Mouse (Mus musculus): Measurements from ENCODE around the gene Ttc7b. TPM values are rescaled to one million over a fixed set of nuclear protein-coding genes. Genes with fewer than 3 reads are reported as not detected.
A peak's percentile ranks its signal among the peaks of the same experiment; 100 is the strongest.

Gene Ttc7b
- polyA plus RNA-seq, 1 experiment = not detected

- no peak overlapping the region for H3K27ac ChIP-seq (ENCODE audit: insufficient read depth, low read depth, low read length)
- TF ChIP-seq CTCF (IDR thresholded peaks at IDR 0.05; ENCODE audit: insufficient read depth, low read depth, low read length) (no peak), POLR2A (IDR thresholded peaks at IDR 0.05; ENCODE audit: insufficient read depth, low read depth, low read length) (no peak)
- no peak overlapping the region for H3K4me3 ChIP-seq (ENCODE audit: insufficient read depth, low read depth, low read length)
- no peaks in the 10 kb centered on the region for H3K4me1 ChIP-seq (ENCODE audit: control insufficient read depth, insufficient read depth, low read length)
- 88% methylated on average over 3 of the region's 4 CpGs for WGBS
Observed at GRCm38 (mm10) chr12:100465101-100465715, 55.4 kb downstream of the Ttc7b start.

GRCm38 (mm10) chr12:100457701-100458100 is 62.9 kb downstream of the Ttc7b start:
- TF ChIP-seq CTCF (IDR thresholded peaks at IDR 0.05; ENCODE audit: insufficient read depth, low read depth, low read length) (no peak), POLR2A (IDR thresholded peaks at IDR 0.05; ENCODE audit: insufficient read depth, low read depth, low read length) (no peak)
- 95% methylated on average over 7 of the region's 7 CpGs for WGBS
- H3K27ac ChIP-seq (ENCODE audit: insufficient read depth, low read depth, low read length) = no peak overlapping the region
- H3K4me3 ChIP-seq (ENCODE audit: insufficient read depth, low read depth, low read length) = no peak overlapping the region
- H3K4me1 ChIP-seq (ENCODE audit: control insufficient read depth, insufficient read depth, low read length) = 0 out of 2 replicates have a peak, but pooled peaks cover 4% of the 10 kb centered on the region

- H3K4me1 ChIP-seq (ENCODE audit: control insufficient read depth, insufficient read depth, low read length) = 0 out of 2 replicates have a peak, but pooled peaks cover 4% of the 10 kb centered on the region
- WGBS = 62% methylated on average over 10 of the region's 10 CpGs
- no peak for TF ChIP-seq CTCF (IDR thresholded peaks at IDR 0.05; ENCODE audit: insufficient read depth, low read depth, low read length)
- no peak for TF ChIP-seq POLR2A (IDR thresholded peaks at IDR 0.05; ENCODE audit: insufficient read depth, low read depth, low read length)
- H3K4me3 ChIP-seq (ENCODE audit: insufficient read depth, low read depth, low read length) = no peak overlapping the region
- no peak overlapping the region for H3K27ac ChIP-seq (ENCODE audit: insufficient read depth, low read depth, low read length)
Observed at GRCm38 (mm10) chr12:100456257-100456975, 64.2 kb downstream of the Ttc7b start.

GRCm38 (mm10) chr12:100455453-100455852 is 65.2 kb downstream of the Ttc7b start:
- 53% methylated on average over 2 of the region's 2 CpGs for WGBS
- H3K27ac ChIP-seq (ENCODE audit: insufficient read depth, low read depth, low read length) = no peak overlapping the region

GRCm38 (mm10) chr12:100447701-100448277 is 72.8 kb downstream of the Ttc7b start:
- peaks cover 7% of the 10 kb centered on the region for H3K4me1 ChIP-seq (ENCODE audit: control insufficient read depth, insufficient read depth, low read length)
- 53% methylated on average over 12 of the region's 12 CpGs for WGBS
- TF ChIP-seq CTCF (IDR thresholded peaks at IDR 0.05; ENCODE audit: insufficient read depth, low read depth, low read length) (no peak), POLR2A (IDR thresholded peaks at IDR 0.05; ENCODE audit: insufficient read depth, low read depth, low read length) (no peak)
- H3K27ac ChIP-seq (ENCODE audit: insufficient read depth, low read depth, low read length) = peak overlapping the region; percentile 54; the same call in 1 of the 2 replicates
- no peak overlapping the region for H3K4me3 ChIP-seq (ENCODE audit: insufficient read depth, low read depth, low read length)

More at GRCm38 (mm10) chr12:100455453-100455852, 65.2 kb downstream of the Ttc7b start:
- TF ChIP-seq CTCF (IDR thresholded peaks at IDR 0.05; ENCODE audit: insufficient read depth, low read depth, low read length) (no peak), POLR2A (IDR thresholded peaks at IDR 0.05; ENCODE audit: insufficient read depth, low read depth, low read length) (no peak)
- Histone ChIP-seq H3K4me3 (ENCODE audit: insufficient read depth, low read depth, low read length) (no peak overlapping the region), H3K4me1 (ENCODE audit: control insufficient read depth, insufficient read depth, low read length) (0 out of 2 replicates have a peak, but pooled peaks cover 4% of the 10 kb centered on the region)

- WGBS = 53% methylated on average over 6 of the region's 6 CpGs
- TF ChIP-seq POLR2A (IDR thresholded peaks at IDR 0.05; ENCODE audit: insufficient read depth, low read depth, low read length) (no peak), CTCF (IDR thresholded peaks at IDR 0.05; ENCODE audit: insufficient read depth, low read depth, low read length) (no peak)
- Histone ChIP-seq H3K4me3 (ENCODE audit: insufficient read depth, low read depth, low read length) (no peak overlapping the region), H3K4me1 (ENCODE audit: control insufficient read depth, insufficient read depth, low read length) (peaks cover 7% of the 10 kb centered on the region), H3K27ac (ENCODE audit: insufficient read depth, low read depth, low read length) (no peak overlapping the region)
Observed at GRCm38 (mm10) chr12:100447161-100447560, 73.5 kb downstream of the Ttc7b start.

- Histone ChIP-seq H3K27ac (ENCODE audit: insufficient read depth, low read depth, low read length) (no peak overlapping the region), H3K4me1 (ENCODE audit: control insufficient read depth, insufficient read depth, low read length) (peaks cover 7% of the 10 kb centered on the region), H3K4me3 (ENCODE audit: insufficient read depth, low read depth, low read length) (no peak overlapping the region)
- WGBS = 96% methylated on average over 7 of the region's 7 CpGs
- TF ChIP-seq POLR2A (IDR thresholded peaks at IDR 0.05; ENCODE audit: insufficient read depth, low read depth, low read length) (no peak), CTCF (IDR thresholded peaks at IDR 0.05; ENCODE audit: insufficient read depth, low read depth, low read length) (no peak)
Observed at GRCm38 (mm10) chr12:100445686-100446085, 74.9 kb downstream of the Ttc7b start.

- TF ChIP-seq CTCF (IDR thresholded peaks at IDR 0.05; ENCODE audit: insufficient read depth, low read depth, low read length) (no peak), POLR2A (IDR thresholded peaks at IDR 0.05; ENCODE audit: insufficient read depth, low read depth, low read length) (no peak)
- Histone ChIP-seq H3K4me3 (ENCODE audit: insufficient read depth, low read depth, low read length) (no peak overlapping the region), H3K27ac (ENCODE audit: insufficient read depth, low read depth, low read length) (no peak overlapping the region), H3K4me1 (ENCODE audit: control insufficient read depth, insufficient read depth, low read length) (peaks cover 7% of the 10 kb centered on the region)
- WGBS = 73% methylated on average over 6 of the region's 6 CpGs
Observed at GRCm38 (mm10) chr12:100445271-100445670, 75.4 kb downstream of the Ttc7b start.

GRCm38 (mm10) chr12:100444671-100445165 is 75.9 kb downstream of the Ttc7b start:
- Histone ChIP-seq H3K4me3 (ENCODE audit: insufficient read depth, low read depth, low read length) (no peak overlapping the region), H3K4me1 (ENCODE audit: control insufficient read depth, insufficient read depth, low read length) (peaks cover 7% of the 10 kb centered on the region), H3K27ac (ENCODE audit: insufficient read depth, low read depth, low read length) (no peak overlapping the region)
- TF ChIP-seq POLR2A (IDR thresholded peaks at IDR 0.05; ENCODE audit: insufficient read depth, low read depth, low read length) (no peak), CTCF (IDR thresholded peaks at IDR 0.05; ENCODE audit: insufficient read depth, low read depth, low read length) (no peak)
- WGBS = 94% methylated on average over 3 of the region's 3 CpGs
